In genomic region chr11:8664393-8664743, GRCm38 (mm10) we compare ENCODE assay signal across 8 mouse cellular contexts. TPM values are rescaled to one million over a fixed set of nuclear protein-coding genes. Genes with fewer than 3 reads are reported as not detected.
DNase-seq lines count a peak whose midpoint lies in the region; ATAC-seq lines count a peak whose summit lies in the region.

TSS of gene Tns3 (minus strand) at chr11:8664535.

- H3K9ac ChIP-seq in forebrain, embryonic 14.5 days (ENCODE audit: low read length): peak within 1 kb of the TSS; percentile 85
- peak within 1 kb of the TSS; percentile 80 for H3K9ac ChIP-seq in hindbrain, embryonic 11.5 days (ENCODE audit: low read depth, low read length)
- H3K9ac ChIP-seq in stomach, embryonic 14.5 days (replicated peaks; ENCODE audit: low read depth, low read length): peak within 1 kb of the TSS; percentile 97

- peak within 1 kb of the TSS; percentile 54; the same call in 1 of the 2 replicates for H3K27ac ChIP-seq in forebrain, embryonic 14.5 days (ENCODE audit: low read depth, low read length)
- no peak within 1 kb of the TSS for H3K27ac ChIP-seq in hindbrain, embryonic 11.5 days (ENCODE audit: low read depth, low read length)
- peak within 1 kb of the TSS; percentile 94 for H3K27ac ChIP-seq in stomach, embryonic 14.5 days (ENCODE audit: low read length)

- peak within 1 kb of the TSS; percentile 97 for H3K4me2 ChIP-seq in forebrain, embryonic 14.5 days (ENCODE audit: low read length)
- H3K4me2 ChIP-seq in hindbrain, embryonic 11.5 days (replicated peaks; ENCODE audit: low read depth, low read length): peak within 1 kb of the TSS; percentile 94
- peak within 1 kb of the TSS; percentile 74 for H3K4me2 ChIP-seq in stomach, embryonic 14.5 days (replicated peaks; ENCODE audit: low read depth, low read length)

- H3K4me3 ChIP-seq in forebrain, embryonic 14.5 days (ENCODE audit: low read depth, low read length): peak within 1 kb of the TSS; percentile 64
- H3K4me3 ChIP-seq in hindbrain, embryonic 11.5 days (ENCODE audit: low read depth, low read length): peak within 1 kb of the TSS; percentile 65
- H3K4me3 ChIP-seq in stomach, embryonic 14.5 days (ENCODE audit: low read depth, low read length): peak within 1 kb of the TSS; percentile 68

- DNase-seq in cerebellum, adult 11 months: peak; percentile 12
- DNase-seq in cerebellum, adult 9-11 months: no peak
- DNase-seq in adrenal gland, adult 8-10 months: no peak
- peak; percentile 50 for DNase-seq in forebrain, embryonic 14.5 days (ENCODE audit: low spot score)
- no peak for DNase-seq in hindbrain, embryonic 11.5 days (ENCODE audit: low spot score)
- DNase-seq in layer of hippocampus, postnatal 36 days: peak; percentile 28 to 38
- peak; percentile 54 for DNase-seq in lung, postnatal 25 days (ENCODE audit: low spot score)

- 0 out of 2 replicates have a peak, but pooled peaks cover 9% of the 10 kb centered on the region for H3K27me3 ChIP-seq in forebrain, embryonic 14.5 days (replicated peaks; ENCODE audit: control insufficient read depth, insufficient read depth, low read length)
- H3K27me3 ChIP-seq in hindbrain, embryonic 11.5 days (ENCODE audit: control insufficient read depth, insufficient read depth, low read length): no peaks in the 10 kb centered on the region
- H3K27me3 ChIP-seq in stomach, embryonic 14.5 days (ENCODE audit: control insufficient read depth, insufficient read depth, low read length): no peaks in the 10 kb centered on the region

- peak; percentile 70 for ATAC-seq in forebrain, embryonic 14.5 days
- ATAC-seq in hindbrain, embryonic 11.5 days (ENCODE audit: low FRiP score): peak; percentile 82
- ATAC-seq in stomach, embryonic 14.5 days (ENCODE audit: insufficient number of reproducible peaks, insufficient read depth, low FRiP score, low read depth): peak; percentile 66

- under 1% methylated on average over 37 of the region's 37 CpGs for WGBS in forebrain, embryonic 14.5 days
- WGBS in hindbrain, embryonic 11.5 days: under 1% methylated on average over 30 of the region's 37 CpGs
- under 1% methylated on average over 37 of the region's 37 CpGs for WGBS in stomach, embryonic 14.5 days

- no peaks in the 10 kb centered on the region for H3K9me3 ChIP-seq in forebrain, embryonic 14.5 days (replicated peaks; ENCODE audit: control insufficient read depth, low read length)
- H3K9me3 ChIP-seq in hindbrain, embryonic 11.5 days (ENCODE audit: control insufficient read depth, low read length): no peaks in the 10 kb centered on the region
- H3K9me3 ChIP-seq in stomach, embryonic 14.5 days (ENCODE audit: control insufficient read depth, low read depth, low read length): no peaks in the 10 kb centered on the region

- peaks cover 2% of the 10 kb centered on the region; the same call in 1 of the 2 replicates for H3K4me1 ChIP-seq in forebrain, embryonic 14.5 days (ENCODE audit: control insufficient read depth, insufficient read depth, low read length)
- peaks cover 2% of the 10 kb centered on the region; the same call in 1 of the 2 replicates for H3K4me1 ChIP-seq in hindbrain, embryonic 11.5 days (replicated peaks; ENCODE audit: control insufficient read depth, insufficient read depth, low read length)
- peaks cover 29% of the 10 kb centered on the region for H3K4me1 ChIP-seq in stomach, embryonic 14.5 days (ENCODE audit: control insufficient read depth, insufficient read depth, low read length)

- H3K36me3 ChIP-seq in forebrain, embryonic 14.5 days (ENCODE audit: control insufficient read depth, insufficient read depth, low read length): no peaks in the 10 kb centered on the region
- no peaks in the 10 kb centered on the region for H3K36me3 ChIP-seq in hindbrain, embryonic 11.5 days (ENCODE audit: control insufficient read depth, insufficient read depth, low read length)
- peaks cover 8% of the 10 kb centered on the region for H3K36me3 ChIP-seq in stomach, embryonic 14.5 days (ENCODE audit: control insufficient read depth, insufficient read depth, low read length)

RNA-seq across cellular contexts. Expression of gene Tns3, which starts in this region (rescaled TPM):
- 100 to 1,000 TPM in 1 of 4 experiments, 10 to 100 TPM in 3; 52.3 to 101 (median 81.1) TPM for total RNA-seq in adrenal gland, adult 8-10 months (2022)
- 4.4 and 5.2 TPM in 2 replicates for polyA plus RNA-seq in forebrain, embryonic 14.5 days (2014; fragmentation: Nextera tagmentation; extraction: Ambion mirVana)
- 7.0 and 9.5 TPM in 2 replicates for polyA plus RNA-seq in hindbrain, embryonic 11.5 days (2014; fragmentation: Nextera tagmentation; extraction: Ambion mirVana)
- total RNA-seq in layer of hippocampus, postnatal 36 days (2021): 10 to 100 TPM; 43.4 to 59.0 TPM
- polyA plus RNA-seq in stomach, embryonic 14.5 days (2014; fragmentation: Nextera tagmentation; extraction: Ambion mirVana): 29.7 and 31.2 TPM in 2 replicates

Comparison
In these comparisons a context has a peak if more than half of its experiments do, and no peak if none do; other contexts are left out.
1. DNase-seq: peak in cerebellum, adult 11 months (single experiment), forebrain, embryonic 14.5 days (single experiment), layer of hippocampus, postnatal 36 days (2 of 2) and lung, postnatal 25 days (single experiment); none in cerebellum, adult 9-11 months (single experiment), adrenal gland, adult 8-10 months (single experiment) and hindbrain, embryonic 11.5 days (single experiment).
2. Peak in every context shown above with its lines, with median percentiles within 50 percentile points of each other: ATAC-seq, H3K4me2 ChIP-seq, H3K4me3 ChIP-seq and H3K9ac ChIP-seq.